Mouse (Mus musculus): ENCODE measurements at regions not wholly inside any gene's neighbourhood (a gene's known extent, or its start where the extent isn't known, plus 50 kb on each side); places are given as distances from the start of the nearest gene placed in this dataset.

DNA sequence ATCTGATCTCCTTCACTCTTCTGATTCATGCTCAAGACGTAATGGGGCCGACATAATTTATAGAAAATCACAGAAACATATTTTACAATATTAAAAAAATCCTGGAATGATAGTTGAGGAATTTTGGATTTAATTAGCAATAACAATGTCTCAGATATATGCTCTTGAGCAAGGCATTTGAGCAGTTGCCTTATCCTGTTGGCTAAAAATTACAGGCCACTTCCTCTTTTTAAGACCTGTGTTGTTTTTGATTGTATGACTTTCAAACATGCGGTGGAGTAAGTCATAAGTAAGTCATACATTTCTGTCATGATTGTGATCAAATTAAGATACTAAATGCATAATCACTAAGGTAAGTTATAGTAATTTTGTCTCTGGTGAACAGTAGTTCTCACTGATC lies 387.5 kb downstream of the Nxph1 start:
- TF ChIP-seq CTCF (conservative IDR thresholded peaks at IDR 0.05; ENCODE audit: insufficient read depth, insufficient read length, low read depth, low read length) (no peak), POLR2A (IDR thresholded peaks at IDR 0.05; ENCODE audit: low read depth, low read length) (no peak)

Measured in kidney, adult 2 months (tissue).